Mouse (Mus musculus): ENCODE measurements around the gene Fam98a.

Gene Fam98a

GRCm38 (mm10) chr17:75521236-75521842, 30.4 kb downstream of the Fam98a start:
- no peak for DNase-seq

- DNase-seq, result no peak
These were observed 32.4 kb downstream of the Fam98a start for GRCm38 (mm10) chr17:75519239-75519900.

- DNase-seq, result peak; percentile 40 to 42
These were observed 33.4 kb downstream of the Fam98a start for GRCm38 (mm10) chr17:75518181-75518901.

DNA sequence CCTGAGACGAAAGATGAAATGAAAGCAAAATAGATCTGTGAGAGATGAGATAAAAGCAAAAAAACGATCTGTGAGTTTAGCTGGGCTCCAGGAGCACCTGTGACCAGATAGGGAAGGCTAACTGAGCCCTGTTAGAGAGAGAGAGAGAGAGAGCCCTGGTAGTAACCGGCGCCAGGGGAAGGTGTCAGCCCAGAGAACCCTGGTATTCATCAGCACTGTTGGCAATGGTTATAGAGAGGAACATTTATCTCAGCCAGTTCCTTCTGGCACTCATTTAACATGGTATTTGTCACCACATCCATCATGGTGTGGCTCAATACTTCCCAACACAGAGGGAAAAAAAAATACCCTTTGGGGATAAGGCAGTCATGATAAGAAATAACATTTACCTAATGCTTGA, 35.2 kb downstream of the Fam98a start:
- DNase-seq, result no peak

DNA sequence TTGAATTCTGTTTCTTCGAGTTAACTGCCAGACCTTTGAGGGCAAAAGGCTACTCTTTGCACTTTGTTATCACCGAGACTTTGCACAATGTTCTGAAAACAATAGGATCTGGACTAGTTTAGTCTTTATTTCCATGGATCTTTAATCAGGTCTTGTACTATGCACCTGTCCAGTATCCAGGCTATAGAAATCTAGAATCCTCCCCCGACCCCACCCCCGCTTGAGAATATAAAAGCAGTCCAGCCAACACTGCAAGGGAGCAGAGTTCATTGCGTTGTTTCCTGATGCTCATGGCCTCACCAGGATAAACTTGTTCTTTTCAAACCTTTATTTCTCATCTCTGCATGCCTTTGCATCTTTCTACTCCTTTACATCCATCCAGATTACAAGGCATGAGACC, 42.5 kb downstream of the Fam98a start:
- no peak for DNase-seq

- DNase-seq, result no peak
These were observed 44.8 kb downstream of the Fam98a start for GRCm38 (mm10) chr17:75506708-75507641.

DNA sequence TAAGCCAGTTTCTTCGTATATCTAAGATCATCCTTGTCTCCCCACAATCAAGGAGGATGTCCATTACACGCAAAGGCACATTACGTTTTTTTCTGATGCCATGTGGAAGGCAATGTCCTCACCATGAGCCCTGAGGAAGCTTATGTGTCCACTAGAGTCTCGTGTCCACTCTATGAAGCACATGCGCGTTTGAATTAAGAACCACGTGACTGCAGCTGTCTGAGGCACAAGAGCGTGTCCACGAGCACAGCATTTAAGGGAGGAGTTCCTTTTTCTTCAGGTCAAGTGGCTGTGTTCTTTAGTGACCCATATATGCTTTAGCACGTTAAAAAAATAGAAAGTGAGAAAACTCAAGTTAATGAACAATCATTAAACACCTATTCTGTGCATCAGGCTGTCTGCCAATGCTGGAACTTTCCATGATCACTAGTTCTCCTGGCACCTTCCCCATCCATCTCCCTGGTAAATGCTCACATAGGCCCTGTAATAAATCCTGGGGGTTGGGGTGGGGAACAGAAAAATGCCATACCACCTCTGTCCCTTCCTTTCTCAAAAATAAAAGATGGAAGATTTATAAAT, 45.6 kb downstream of the Fam98a start:
- no peak for DNase-seq

DNA sequence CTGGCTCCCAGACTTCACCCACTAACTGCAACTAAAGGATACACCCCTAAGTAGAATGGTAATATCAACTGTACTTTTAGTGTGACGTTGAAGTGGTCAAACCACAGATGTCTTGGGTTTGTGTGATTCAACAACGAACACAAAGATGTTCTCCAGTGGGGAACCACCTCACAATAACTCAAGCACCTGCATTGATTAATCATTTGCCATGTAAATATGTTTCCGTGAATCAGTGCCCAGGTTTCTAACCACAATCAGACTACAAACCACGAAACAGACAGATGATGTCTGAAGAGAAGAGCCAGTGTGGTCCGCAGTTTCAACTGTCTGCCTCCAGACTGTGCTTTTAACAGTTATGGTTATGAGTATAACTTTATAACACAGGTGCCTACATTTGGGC, 46.7 kb downstream of the Fam98a start:
- DNase-seq, result no peak

- no peak for DNase-seq
These were observed 48.7 kb downstream of the Fam98a start for GRCm38 (mm10) chr17:75503031-75503430.

- DNase-seq, result no peak
These were observed 53.5 kb downstream of the Fam98a start for GRCm38 (mm10) chr17:75498241-75498651.

GRCm38 (mm10) chr17:75495213-75495612, 56.5 kb downstream of the Fam98a start:
- no peak for DNase-seq
